Mouse (Mus musculus): ENCODE measurements around the gene Zfp618. TPM values are rescaled to one million over a fixed set of nuclear protein-coding genes. Genes with fewer than 3 reads are reported as not detected.

Zfp618 gene
- polyA plus RNA-seq, 1 experiment = 12.3 TPM

GRCm38 (mm10) chr4:63055216-63055745 is 89.9 kb downstream of the Zfp618 start:
- no peak for TF ChIP-seq POLR2A (IDR thresholded peaks at IDR 0.05; ENCODE audit: low read depth, low read length)
- no peak for TF ChIP-seq CTCF (IDR thresholded peaks at IDR 0.05; ENCODE audit: borderline replicate concordance, insufficient read depth, low read length)
- H3K27ac ChIP-seq (ENCODE audit: insufficient read depth, low read length) = 0 out of 2 replicates have a peak overlapping the region, but pooled peaks have one; percentile 17
- H3K4me1 ChIP-seq (ENCODE audit: control insufficient read depth, insufficient read depth, low read length) = peaks cover 16% of the 10 kb centered on the region; the same call in 1 of the 2 replicates
- no peak overlapping the region for H3K4me3 ChIP-seq (ENCODE audit: insufficient read depth, low read length)

GRCm38 (mm10) chr4:63056641-63057415 is 91.5 kb downstream of the Zfp618 start:
- H3K4me1 ChIP-seq (ENCODE audit: control insufficient read depth, insufficient read depth, low read length) = peaks cover 16% of the 10 kb centered on the region; the same call in 1 of the 2 replicates
- no peak overlapping the region for H3K4me3 ChIP-seq (ENCODE audit: insufficient read depth, low read length)
- peak overlapping the region; percentile 55 for H3K27ac ChIP-seq (ENCODE audit: insufficient read depth, low read length)
- TF ChIP-seq POLR2A (IDR thresholded peaks at IDR 0.05; ENCODE audit: low read depth, low read length) = no peak
- TF ChIP-seq CTCF (IDR thresholded peaks at IDR 0.05; ENCODE audit: borderline replicate concordance, insufficient read depth, low read length) = no peak

GRCm38 (mm10) chr4:63057581-63057980 is 92.2 kb downstream of the Zfp618 start:
- TF ChIP-seq POLR2A (IDR thresholded peaks at IDR 0.05; ENCODE audit: low read depth, low read length) = no peak
- H3K4me3 ChIP-seq (ENCODE audit: insufficient read depth, low read length) = no peak overlapping the region
- H3K27ac ChIP-seq (ENCODE audit: insufficient read depth, low read length) = no peak overlapping the region
- H3K4me1 ChIP-seq (ENCODE audit: control insufficient read depth, insufficient read depth, low read length) = peaks cover 13% of the 10 kb centered on the region; the same call in 1 of the 2 replicates

GRCm38 (mm10) chr4:63058686-63059085 is 93.3 kb downstream of the Zfp618 start:
- TF ChIP-seq POLR2A (IDR thresholded peaks at IDR 0.05; ENCODE audit: low read depth, low read length) (no peak), CTCF (IDR thresholded peaks at IDR 0.05; ENCODE audit: borderline replicate concordance, insufficient read depth, low read length) (no peak)
- H3K27ac ChIP-seq (ENCODE audit: insufficient read depth, low read length) = no peak overlapping the region
- H3K4me1 ChIP-seq (ENCODE audit: control insufficient read depth, insufficient read depth, low read length) = peaks cover 13% of the 10 kb centered on the region; the same call in 1 of the 2 replicates
- H3K4me3 ChIP-seq (ENCODE audit: insufficient read depth, low read length) = no peak overlapping the region

GRCm38 (mm10) chr4:63060358-63060757 is 95.0 kb downstream of the Zfp618 start:
- Histone ChIP-seq H3K27ac (ENCODE audit: insufficient read depth, low read length) (no peak overlapping the region), H3K4me1 (ENCODE audit: control insufficient read depth, insufficient read depth, low read length) (peaks cover 7% of the 10 kb centered on the region; the same call in 1 of the 2 replicates), H3K4me3 (ENCODE audit: insufficient read depth, low read length) (no peak overlapping the region)
- TF ChIP-seq CTCF (IDR thresholded peaks at IDR 0.05; ENCODE audit: borderline replicate concordance, insufficient read depth, low read length) = no peak
- no peak for TF ChIP-seq POLR2A (IDR thresholded peaks at IDR 0.05; ENCODE audit: low read depth, low read length)

GRCm38 (mm10) chr4:63061411-63061810 is 96.0 kb downstream of the Zfp618 start:
- TF ChIP-seq CTCF (IDR thresholded peaks at IDR 0.05; ENCODE audit: borderline replicate concordance, insufficient read depth, low read length) (no peak), POLR2A (IDR thresholded peaks at IDR 0.05; ENCODE audit: low read depth, low read length) (no peak)
- Histone ChIP-seq H3K27ac (ENCODE audit: insufficient read depth, low read length) (no peak overlapping the region), H3K4me1 (ENCODE audit: control insufficient read depth, insufficient read depth, low read length) (peaks cover 6% of the 10 kb centered on the region; the same call in 1 of the 2 replicates), H3K4me3 (ENCODE audit: insufficient read depth, low read length) (no peak overlapping the region)

GRCm38 (mm10) chr4:63063360-63063759 is 98.0 kb downstream of the Zfp618 start:
- H3K27ac ChIP-seq (ENCODE audit: insufficient read depth, low read length) = no peak overlapping the region
- no peak overlapping the region for H3K4me3 ChIP-seq (ENCODE audit: insufficient read depth, low read length)
- no peak for TF ChIP-seq CTCF (IDR thresholded peaks at IDR 0.05; ENCODE audit: borderline replicate concordance, insufficient read depth, low read length)
- no peak for TF ChIP-seq POLR2A (IDR thresholded peaks at IDR 0.05; ENCODE audit: low read depth, low read length)
- H3K4me1 ChIP-seq (ENCODE audit: control insufficient read depth, insufficient read depth, low read length) = peaks cover 11% of the 10 kb centered on the region

- Histone ChIP-seq H3K4me1 (ENCODE audit: control insufficient read depth, insufficient read depth, low read length) (peaks cover 19% of the 10 kb centered on the region), H3K4me3 (ENCODE audit: insufficient read depth, low read length) (no peak overlapping the region), H3K27ac (ENCODE audit: insufficient read depth, low read length) (no peak overlapping the region)
- TF ChIP-seq POLR2A (IDR thresholded peaks at IDR 0.05; ENCODE audit: low read depth, low read length) = no peak
- TF ChIP-seq CTCF (IDR thresholded peaks at IDR 0.05; ENCODE audit: borderline replicate concordance, insufficient read depth, low read length) = no peak
Measured at GRCm38 (mm10) chr4:63064911-63065310, 99.5 kb downstream of the Zfp618 start.

- TF ChIP-seq POLR2A (IDR thresholded peaks at IDR 0.05; ENCODE audit: low read depth, low read length) = no peak
- no peak for TF ChIP-seq CTCF (IDR thresholded peaks at IDR 0.05; ENCODE audit: borderline replicate concordance, insufficient read depth, low read length)
Measured at GRCm38 (mm10) chr4:63066796-63067195, 101.4 kb downstream of the Zfp618 start.

GRCm38 (mm10) chr4:63067822-63068221 is 102.4 kb downstream of the Zfp618 start:
- H3K4me3 ChIP-seq (ENCODE audit: insufficient read depth, low read length) = no peak overlapping the region
- H3K27ac ChIP-seq (ENCODE audit: insufficient read depth, low read length) = peak overlapping the region; percentile 56; the same call in 1 of the 2 replicates
- peaks cover 23% of the 10 kb centered on the region for H3K4me1 ChIP-seq (ENCODE audit: control insufficient read depth, insufficient read depth, low read length)
- TF ChIP-seq POLR2A (IDR thresholded peaks at IDR 0.05; ENCODE audit: low read depth, low read length) (no peak), CTCF (IDR thresholded peaks at IDR 0.05; ENCODE audit: borderline replicate concordance, insufficient read depth, low read length) (no peak)

More at GRCm38 (mm10) chr4:63066796-63067195, 101.4 kb downstream of the Zfp618 start:
- no peak overlapping the region for H3K4me3 ChIP-seq (ENCODE audit: insufficient read depth, low read length)
- H3K4me1 ChIP-seq (ENCODE audit: control insufficient read depth, insufficient read depth, low read length) = peaks cover 19% of the 10 kb centered on the region
- H3K27ac ChIP-seq (ENCODE audit: insufficient read depth, low read length) = no peak overlapping the region

Data from embryonic fibroblast, embryonic 13.5 days (primary cell).